Mouse (Mus musculus): ENCODE results near the gene Tulp1.
A peak's percentile ranks its signal among the peaks of the same experiment; 100 is the strongest.
"Not testable (repeated sequence)": the region's sequence is repeated elsewhere in the genome, so short reads cannot be mapped to it uniquely, and the experiment has no call there.

The Tulp1 gene

GRCm38 (mm10) chr17:28368449-28368848 is 3.4 kb upstream of the Tulp1 start:
- DNase-seq: peak; percentile 87 to 92

- DNase-seq: no peak
These were observed 1.5 kb downstream of the Tulp1 start for GRCm38 (mm10) chr17:28363507-28363906.

GRCm38 (mm10) chr17:28362653-28363292 is 2.2 kb downstream of the Tulp1 start:
- no peak for DNase-seq

- DNase-seq: no peak
These were observed 2.9 kb downstream of the Tulp1 start for GRCm38 (mm10) chr17:28361921-28362652.

GRCm38 (mm10) chr17:28360531-28361277 is 4.3 kb downstream of the Tulp1 start:
- no peak for DNase-seq

- not testable (repeated sequence) for DNase-seq
These were observed 6.3 kb downstream of the Tulp1 start for GRCm38 (mm10) chr17:28358576-28359261.

GRCm38 (mm10) chr17:28355871-28356270 is 9.2 kb downstream of the Tulp1 start:
- DNase-seq: no peak

- DNase-seq: no peak
These were observed 13.0 kb downstream of the Tulp1 start for GRCm38 (mm10) chr17:28352018-28352417.

- DNase-seq: peak in 1 of 2 experiments; percentile 56
These were observed 13.6 kb downstream of the Tulp1 start for GRCm38 (mm10) chr17:28351353-28351890.

- DNase-seq: peak; percentile 84 to 91
These were observed 14.3 kb downstream of the Tulp1 start, which contains the start of gene Tead3 for GRCm38 (mm10) chr17:28350466-28351352. Gene Tead3 (minus strand): TSS chr17:28350817.

GRCm38 (mm10) chr17:28349901-28350465 is 15.0 kb downstream of the Tulp1 start:
- DNase-seq: peak; percentile 65 to 91

- peak in 1 of 2 experiments; percentile 58 for DNase-seq
These were observed 15.7 kb downstream of the Tulp1 start for GRCm38 (mm10) chr17:28349264-28349880.

GRCm38 (mm10) chr17:28348211-28348610 is 16.8 kb downstream of the Tulp1 start:
- no peak for DNase-seq

GRCm38 (mm10) chr17:28347327-28347726 is 17.7 kb downstream of the Tulp1 start:
- DNase-seq: no peak

GRCm38 (mm10) chr17:28345882-28346281 is 19.1 kb downstream of the Tulp1 start:
- DNase-seq: peak in 1 of 2 experiments; percentile 47

- DNase-seq: peak in 1 of 2 experiments; percentile 43
These were observed 19.7 kb downstream of the Tulp1 start for GRCm38 (mm10) chr17:28345271-28345721.

GRCm38 (mm10) chr17:28344670-28345069 is 20.4 kb downstream of the Tulp1 start:
- DNase-seq: no peak

- peak; percentile 45 to 55 for DNase-seq
These were observed 20.9 kb downstream of the Tulp1 start for GRCm38 (mm10) chr17:28344050-28344607.

GRCm38 (mm10) chr17:28341091-28341490 is 23.9 kb downstream of the Tulp1 start:
- peak; percentile 96 to 97 for DNase-seq

- peak in 1 of 2 experiments; percentile 46 for DNase-seq
These were observed 24.4 kb downstream of the Tulp1 start for GRCm38 (mm10) chr17:28340578-28340977.

All from kidney, postnatal 25 days (tissue).